Mouse (Mus musculus): ENCODE data around the gene Tia1.

DNA sequence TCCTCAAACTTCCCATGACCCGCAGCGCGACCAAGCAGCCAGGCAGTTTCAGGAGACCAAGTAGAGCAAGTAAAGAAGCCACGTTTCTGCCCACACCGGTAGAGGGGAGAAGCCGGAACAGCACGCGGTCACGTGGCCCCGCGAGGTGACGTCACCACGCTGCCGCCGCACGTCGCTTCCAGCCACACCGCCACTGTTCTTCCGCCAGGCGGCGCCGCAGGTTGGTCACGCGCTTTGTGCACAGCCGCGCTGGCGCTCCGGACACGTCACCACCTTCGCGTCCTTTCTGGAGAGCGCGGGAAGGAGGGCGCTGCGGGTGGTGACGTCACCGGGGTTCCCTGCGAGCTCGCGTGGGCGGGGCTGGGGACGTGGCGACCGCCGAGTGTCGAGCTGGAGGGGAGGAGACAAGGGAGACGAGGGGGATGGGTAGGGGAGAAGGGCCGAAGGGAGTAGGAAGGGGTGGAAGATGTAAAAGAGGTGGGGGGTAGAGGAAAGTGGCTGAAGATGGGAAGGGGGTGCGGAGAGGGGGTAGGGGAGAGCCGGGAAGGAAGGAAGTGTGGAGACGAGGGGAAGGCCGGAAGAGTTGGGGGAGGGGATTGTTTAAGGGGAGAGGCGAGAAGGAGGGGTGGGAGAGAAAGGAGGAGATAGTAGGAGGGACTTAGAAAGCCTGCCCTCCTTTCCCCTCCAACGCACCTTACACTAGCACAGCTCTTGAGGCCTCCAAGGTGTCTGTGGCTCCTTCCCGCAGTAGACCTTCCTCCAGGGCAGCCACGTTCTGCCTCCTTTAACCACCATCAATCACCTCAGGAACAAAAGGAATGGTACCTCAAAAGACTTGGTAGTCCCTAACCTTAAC lies 68.3 kb downstream of the Tia1 start:
- TF ChIP-seq CTCF (conservative IDR thresholded peaks at IDR 0.05; ENCODE audit: insufficient read depth, insufficient read length, low read depth, low read length) (peak; percentile 97), POLR2A (IDR thresholded peaks at IDR 0.05; ENCODE audit: low read depth, low read length) (peak; percentile 97)

All from kidney, adult 2 months (tissue).